9 mouse cellular contexts compared by ENCODE assay signal in the genomic region with DNA sequence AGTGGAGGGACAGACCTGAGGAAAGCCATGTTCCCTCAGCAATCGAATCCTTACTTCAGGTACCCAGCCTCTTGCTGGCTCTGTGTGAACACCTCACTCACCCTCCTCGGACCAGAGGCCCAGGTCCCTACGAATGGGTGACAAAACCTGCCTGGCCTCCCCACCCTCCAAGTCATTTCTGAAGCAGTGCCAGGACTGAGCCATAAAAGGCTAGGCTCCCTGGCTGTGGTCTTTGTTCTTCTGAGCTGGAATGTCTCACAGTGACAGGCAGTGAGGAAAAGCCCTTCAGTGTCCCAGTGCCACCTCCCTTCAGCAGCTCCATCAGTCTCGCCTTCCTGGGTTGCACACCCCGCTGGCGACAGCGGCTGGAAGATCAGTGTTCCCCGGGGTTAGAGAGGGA.
DNase-seq lines count a peak whose midpoint lies in the region; ATAC-seq lines count a peak whose summit lies in the region.
"Had no signal": no experiment of that assay in that cellular context is flagged by ENCODE, and none has a peak within 500 bp of the region (broad histone marks: within the 10 kb centered on the region; RNA-seq: fewer than 3 reads in every experiment).

No protein-coding gene starts in this region.

- peak overlapping the region; percentile 16; the same call in 1 of the 2 replicates for H3K27ac ChIP-seq in intestine, embryonic 14.5 days (ENCODE audit: low read depth)
- H3K27ac ChIP-seq in stomach, embryonic 15.5 days: peak overlapping the region; percentile 19; the same call in 1 of the 2 replicates
- H3K27ac ChIP-seq: liver, embryonic 13.5 days had no signal

- H3K36me3 ChIP-seq in intestine, embryonic 14.5 days (ENCODE audit: control insufficient read depth, insufficient read depth, low read length): no peaks in the 10 kb centered on the region
- no peaks in the 10 kb centered on the region for H3K36me3 ChIP-seq in stomach, embryonic 15.5 days
- H3K36me3 ChIP-seq: liver, embryonic 13.5 days had no signal

- peak; percentile 60; the same call in 1 of the 2 replicates for ATAC-seq in intestine, embryonic 14.5 days (replicated peaks; ENCODE audit: low FRiP score, low TSS enrichment, low read depth)
- ATAC-seq in stomach, embryonic 15.5 days (ENCODE audit: insufficient read depth, low FRiP score, low read depth): peak; percentile 65

- no peak overlapping the region for H3K4me3 ChIP-seq in intestine, embryonic 14.5 days (ENCODE audit: low read depth, low read length)
- H3K4me3 ChIP-seq in stomach, embryonic 15.5 days (replicated peaks): no peak overlapping the region
- H3K4me3 ChIP-seq: liver, embryonic 13.5 days had no signal

- DNase-seq in adrenal gland, adult (ENCODE audit: inconsistent age in 2 of 2, low spot score in 1 of 2): peak; percentile 36 to 56
- DNase-seq in adrenal gland, postnatal 4 days (ENCODE audit: low spot score in 2 of 2): no peak
- DNase-seq in ovary, postnatal 14 days (ENCODE audit: low spot score): peak; percentile 26
- DNase-seq in ovary, adult 18-20 months (ENCODE audit: low spot score): no peak
- DNase-seq in intestine, embryonic 14.5 days (ENCODE audit: low spot score): peak; percentile 55
- no peak for DNase-seq in thymus, postnatal 4 days
- DNase-seq in cerebellum, postnatal 14 days: no peak
- DNase-seq: liver, embryonic 13.5 days had no signal

- peaks cover 21% of the 10 kb centered on the region for H3K4me1 ChIP-seq in intestine, embryonic 14.5 days (replicated peaks; ENCODE audit: control insufficient read depth, insufficient read depth, low read length)
- peaks cover 4% of the 10 kb centered on the region for H3K4me1 ChIP-seq in stomach, embryonic 15.5 days
- H3K4me1 ChIP-seq: liver, embryonic 13.5 days had no signal

- 18% methylated on average over 8 of the region's 8 CpGs for WGBS in intestine, embryonic 14.5 days
- 9% methylated on average over 8 of the region's 8 CpGs for WGBS in stomach, embryonic 15.5 days

- no peak overlapping the region for H3K4me2 ChIP-seq in intestine, embryonic 14.5 days (ENCODE audit: low read length)
- H3K4me2 ChIP-seq in stomach, embryonic 15.5 days: no peak overlapping the region
- H3K4me2 ChIP-seq: liver, embryonic 13.5 days had no signal

- no peaks in the 10 kb centered on the region for H3K9me3 ChIP-seq in intestine, embryonic 14.5 days (ENCODE audit: control insufficient read depth, low read length)
- H3K9me3 ChIP-seq in stomach, embryonic 15.5 days: no peaks in the 10 kb centered on the region
- H3K9me3 ChIP-seq: liver, embryonic 13.5 days had no signal

- H3K9ac ChIP-seq in intestine, embryonic 14.5 days (ENCODE audit: low read length): no peak overlapping the region
- no peak overlapping the region for H3K9ac ChIP-seq in stomach, embryonic 15.5 days
- H3K9ac ChIP-seq: liver, embryonic 13.5 days had no signal

- no peaks in the 10 kb centered on the region for H3K27me3 ChIP-seq in intestine, embryonic 14.5 days (replicated peaks; ENCODE audit: control insufficient read depth, insufficient read depth, low read length)
- H3K27me3 ChIP-seq in stomach, embryonic 15.5 days (replicated peaks): no peaks in the 10 kb centered on the region
- H3K27me3 ChIP-seq: liver, embryonic 13.5 days had no signal

Comparison
In these comparisons a context has a peak if more than half of its experiments do, and no peak if none do; other contexts are left out.
1. DNase-seq: peak in adrenal gland, adult (2 of 2), ovary, postnatal 14 days (single experiment) and intestine, embryonic 14.5 days (single experiment); none in adrenal gland, postnatal 4 days (0 of 2), ovary, adult 18-20 months (single experiment), thymus, postnatal 4 days (single experiment) and cerebellum, postnatal 14 days (0 of 2).